Mouse (Mus musculus): ENCODE results near the gene Hist1h4i.

Hist1h4i gene

DNA sequence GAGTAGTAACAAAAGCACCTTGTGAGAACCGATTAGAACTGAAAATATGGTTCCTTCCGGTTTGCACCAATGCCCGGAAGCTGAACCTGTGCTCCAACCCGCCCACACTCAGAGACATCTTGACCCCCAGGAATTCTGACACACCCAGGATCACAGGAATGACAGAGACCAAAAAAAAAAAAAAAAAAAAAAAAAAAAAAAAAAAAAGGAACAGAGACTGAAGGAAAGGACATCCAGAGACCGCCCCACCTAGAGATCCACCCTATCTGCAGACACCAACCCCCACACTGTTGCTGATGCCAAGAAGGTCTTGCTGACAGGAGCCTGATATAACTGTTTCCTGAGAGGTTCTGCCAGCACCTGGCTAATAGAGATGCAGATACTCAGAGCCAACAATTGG lies 48.6 kb downstream of the Hist1h4i start:
- in situ Hi-C loops (cut with MboI, MseI) = no loop called here

All from T-helper 1 cell (primary cell).